Mouse (Mus musculus) heart, postnatal 10 days (tissue): ENCODE results near the gene Pigk. TPM values are rescaled to one million over a fixed set of nuclear protein-coding genes. Genes with fewer than 3 reads are reported as not detected.

Experiments
- DNase-seq, 2 experiments: peaks; one replicate each; pipeline ENCODE4 v3.0.0; 2021
- intact Hi-C: fragments of 180-260 bp; cut with DNase I; formaldehyde crosslinking; loops from one replicate; pipeline ENCODE4 v1.15.1; 2025
- total RNA-seq, 2 experiments: library from RNA; stranded (reverse); gene quantifications; 2 replicates each; pipeline ENCODE4 v1.2.3; 2021

The Pigk gene
- total RNA-seq, 2 experiments from 2014 or later, result 30.9 to 31.7 TPM

DNA sequence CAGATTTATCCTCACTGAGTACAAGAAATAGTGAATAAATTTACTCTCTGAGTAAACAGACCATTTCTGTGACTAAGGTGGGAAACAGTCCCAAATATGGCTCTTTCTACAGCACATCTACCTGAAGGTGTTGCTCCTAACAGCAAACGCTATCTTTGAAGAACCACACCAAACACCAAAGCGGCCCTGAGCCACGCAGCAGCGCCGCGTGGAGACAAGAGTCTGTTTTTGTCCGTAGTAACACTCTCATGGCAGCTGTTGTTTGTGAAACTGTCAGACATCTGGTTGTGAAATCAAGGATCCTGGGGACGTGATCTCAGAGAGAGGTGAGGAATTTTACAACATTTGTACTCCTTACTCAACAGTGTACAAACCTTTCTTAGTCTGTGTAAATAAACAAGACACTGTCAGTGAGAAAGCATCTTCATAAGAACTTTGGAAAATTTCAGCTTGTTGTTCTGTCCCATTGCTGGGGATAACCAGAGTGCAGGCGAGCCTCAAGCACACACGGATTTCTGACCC is 248.0 kb downstream of the Pigk start:
- DNase-seq, result no peak
- intact Hi-C loops, result no loop called here

DNA sequence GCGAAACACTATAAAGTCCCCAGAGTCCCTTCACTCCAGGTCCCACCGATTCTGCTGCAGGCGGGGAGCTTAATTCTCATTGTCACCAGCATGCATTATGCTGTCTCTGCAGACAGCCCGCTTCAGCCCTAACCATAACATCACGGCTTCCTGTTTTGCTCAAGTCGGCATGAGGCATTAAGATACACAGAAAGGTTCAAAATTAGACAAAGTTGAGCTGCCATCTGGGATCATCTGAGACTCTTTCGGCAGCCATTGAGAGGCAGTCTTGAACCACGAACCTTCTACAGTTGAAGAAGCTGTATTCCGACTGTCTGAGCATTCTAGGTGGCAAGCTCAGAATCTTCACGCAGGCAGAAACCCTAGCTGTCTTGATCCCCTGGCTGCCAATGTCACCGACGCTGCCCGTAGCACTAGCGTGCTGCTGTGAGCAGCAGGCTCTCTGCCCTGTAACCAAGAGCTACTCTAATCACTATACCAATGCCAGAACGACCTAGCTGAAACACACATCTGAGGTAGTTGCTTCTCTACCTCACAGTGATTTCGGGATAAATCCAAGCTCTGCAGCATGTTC is 256.0 kb downstream of the Pigk start:
- no peak for DNase-seq
- intact Hi-C loops, result no loop called here

DNA sequence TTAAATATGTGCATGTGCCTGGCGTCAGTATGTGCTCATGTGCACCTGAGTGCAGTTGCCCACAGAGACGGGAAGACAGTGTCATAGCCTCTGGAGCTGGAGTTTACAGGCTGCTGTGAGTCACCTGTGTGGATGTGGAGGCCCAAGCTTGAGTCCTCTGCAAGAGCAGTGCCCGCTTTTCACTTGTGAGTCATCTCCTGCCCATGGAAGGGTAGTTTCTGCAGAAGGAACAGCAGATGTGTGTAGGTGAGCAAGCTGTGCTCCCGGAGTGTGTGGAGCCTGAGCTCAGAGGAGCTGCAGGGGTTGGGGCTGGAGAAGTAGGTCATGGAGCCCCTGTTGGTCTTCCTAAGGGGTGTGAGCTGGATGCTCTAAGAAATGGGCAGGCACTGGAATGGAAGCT is 257.5 kb downstream of the Pigk start:
- intact Hi-C loops, result no loop called here
- no peak for DNase-seq

DNA sequence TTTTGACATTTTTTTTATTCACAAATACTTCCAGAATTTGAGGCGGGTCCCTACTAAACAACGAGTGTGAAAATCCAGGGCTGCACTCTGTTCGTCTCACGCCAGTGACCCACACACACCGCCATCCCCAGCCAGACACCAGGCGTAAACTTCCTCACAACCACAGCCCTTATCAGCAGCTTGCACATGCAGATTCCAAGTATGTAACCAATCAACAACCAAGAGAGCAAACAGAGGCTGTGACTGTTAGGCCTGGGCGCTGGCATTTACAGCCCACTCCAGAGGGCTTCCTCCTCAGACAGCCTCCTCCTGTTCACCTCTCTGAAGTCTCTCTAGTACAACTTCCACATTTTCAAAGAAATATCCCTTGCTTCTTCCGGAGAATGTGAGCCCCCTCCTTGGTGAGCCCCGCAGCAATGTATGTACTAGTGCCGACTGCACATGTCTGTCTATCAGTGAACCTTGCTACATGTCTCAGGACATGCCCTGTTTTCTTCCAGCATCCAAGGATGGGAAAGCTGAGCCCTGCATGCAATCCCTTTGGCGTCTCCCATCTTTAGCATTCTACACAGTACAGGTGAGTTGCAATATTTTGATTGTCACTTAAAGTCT is 265.7 kb downstream of the Pigk start:
- intact Hi-C loops, result no loop called here
- no peak for DNase-seq

DNA sequence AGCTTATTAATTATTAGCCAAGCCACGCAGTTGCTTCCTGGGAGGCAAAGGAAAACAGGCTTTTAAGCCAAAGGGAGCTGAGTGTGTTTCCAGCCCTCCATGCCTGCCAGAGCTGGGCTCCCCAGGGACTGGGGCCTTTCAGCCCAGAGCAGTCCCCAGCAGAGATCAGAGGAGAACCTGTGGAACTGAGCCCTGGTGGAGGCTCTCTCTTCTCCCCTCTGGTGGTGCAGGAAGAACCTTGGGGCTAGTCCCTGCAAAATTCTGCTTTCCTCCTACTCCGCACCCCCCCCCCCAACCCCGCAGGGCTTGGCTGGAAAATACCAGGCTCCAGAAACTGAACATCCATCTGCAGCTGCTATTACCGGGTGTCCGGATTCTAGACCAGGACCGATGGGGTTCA is 266.5 kb downstream of the Pigk start:
- DNase-seq, result no peak
- intact Hi-C loops, result no loop called here

DNA sequence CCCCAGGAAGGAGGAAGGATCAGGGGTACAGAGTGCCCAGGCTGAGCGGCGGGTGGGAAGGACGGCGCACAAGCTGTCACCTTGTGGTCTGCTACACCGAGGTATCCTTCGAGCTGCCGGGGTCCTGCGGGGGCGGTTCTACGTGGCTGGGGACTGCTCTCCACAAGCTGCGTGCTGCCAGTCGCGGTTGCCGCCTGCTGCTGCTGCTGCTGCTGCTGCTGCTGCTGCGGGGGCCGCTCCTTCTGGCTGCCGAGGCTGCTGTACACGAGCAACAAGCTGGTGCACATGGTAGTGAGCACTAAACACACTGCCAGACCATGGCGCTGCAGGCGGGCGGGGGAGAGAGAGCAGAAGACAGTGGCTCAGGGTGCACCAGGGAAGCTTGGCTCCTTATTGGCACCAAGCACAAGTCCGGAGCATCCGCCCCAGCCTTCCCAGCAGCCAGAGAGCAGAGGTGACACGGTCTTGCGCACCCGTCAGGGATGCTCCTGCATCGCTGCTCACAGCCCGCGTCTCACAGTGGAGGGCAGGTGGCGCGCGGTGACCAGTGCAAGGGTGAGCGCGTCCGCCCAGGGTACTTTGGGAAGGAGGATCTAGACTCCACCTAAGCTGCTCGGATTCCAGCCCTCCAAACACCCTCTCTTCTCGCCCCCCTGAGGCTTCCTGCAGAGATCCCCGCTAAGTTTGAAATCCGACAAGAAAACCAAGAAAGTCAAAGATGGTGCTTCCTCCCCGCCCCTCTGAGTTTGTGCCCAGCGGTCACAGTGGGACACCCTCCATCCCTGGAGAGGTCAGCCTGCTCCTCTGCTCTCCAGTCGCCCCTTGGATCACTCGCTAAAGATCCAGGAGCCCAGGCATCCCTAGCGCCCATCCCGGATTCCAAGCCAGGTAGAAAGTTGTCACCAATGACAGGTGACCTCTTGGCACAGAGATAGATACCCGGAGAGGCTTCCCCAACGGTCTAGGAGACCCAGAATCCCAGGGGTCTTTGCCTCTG is 267.4 kb downstream of the Pigk start:
- intact Hi-C loops, result no loop called here
- DNase-seq, result no peak

DNA sequence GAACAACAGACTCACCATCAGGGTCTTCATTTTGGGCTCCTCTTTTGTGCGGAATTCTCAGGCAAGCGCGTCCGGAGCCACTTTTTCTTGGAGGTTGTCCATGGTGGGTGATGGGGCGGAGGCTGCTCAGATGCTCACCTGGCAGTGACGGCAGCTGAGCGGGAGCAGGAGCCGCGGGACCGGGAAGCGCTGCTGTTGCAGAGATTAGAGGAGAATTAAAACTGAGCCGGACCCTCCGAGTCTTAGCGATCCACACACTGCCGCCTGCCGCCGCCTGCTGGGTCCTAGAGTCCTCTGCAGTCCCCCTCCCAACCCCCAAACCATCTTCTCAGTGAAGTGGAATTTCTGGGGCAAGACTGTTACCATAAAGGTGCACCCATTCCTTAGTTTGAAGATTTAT is 268.1 kb downstream of the Pigk start, which contains the start of gene St6galnac5:
St6galnac5 (minus strand) TSS at position 259 of the 400 bp plus-strand sequence.
- intact Hi-C loops, result no loop called here
- DNase-seq, result no peak

DNA sequence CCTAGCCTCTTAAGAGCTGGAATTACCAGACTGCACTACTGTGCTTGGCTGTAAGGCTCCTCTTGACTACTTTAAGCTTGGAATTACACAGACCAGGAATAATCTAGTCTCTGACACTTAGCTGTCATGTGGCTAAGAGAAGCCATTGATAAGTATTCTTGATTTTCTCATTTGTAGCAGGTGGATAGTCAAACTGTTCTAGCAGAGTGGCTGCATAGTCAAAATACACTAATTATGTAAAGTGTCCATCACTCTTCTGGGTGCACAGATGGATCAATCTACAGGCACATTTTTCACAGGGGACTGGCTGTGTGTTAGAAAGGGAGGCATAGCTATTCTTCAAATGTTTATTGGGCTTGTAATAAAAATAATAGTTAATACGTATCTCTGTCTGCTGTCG is 276.9 kb downstream of the Pigk start:
- no peak for DNase-seq
- intact Hi-C loops, result no loop called here

DNA sequence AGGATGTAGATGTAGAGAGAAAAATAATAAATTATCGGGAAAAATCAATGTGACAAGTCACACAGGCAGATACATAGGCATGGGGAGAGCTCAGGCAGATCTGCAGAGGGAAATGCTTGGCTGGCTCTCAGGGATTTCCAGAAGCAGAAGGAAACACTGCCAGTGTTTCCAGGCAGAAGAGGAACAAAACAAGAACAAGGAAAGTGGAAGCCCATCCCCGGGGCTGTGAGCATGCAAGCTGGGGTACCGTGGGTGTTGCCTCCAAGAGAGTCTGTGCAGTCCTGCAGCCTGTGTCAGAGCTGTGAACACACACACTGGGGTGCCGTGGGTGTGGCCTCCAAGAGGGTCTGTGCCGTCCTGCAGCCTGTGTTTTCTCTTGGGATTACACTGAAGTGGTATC is 279.7 kb downstream of the Pigk start:
- intact Hi-C loops, result no loop called here
- DNase-seq, result no peak

DNA sequence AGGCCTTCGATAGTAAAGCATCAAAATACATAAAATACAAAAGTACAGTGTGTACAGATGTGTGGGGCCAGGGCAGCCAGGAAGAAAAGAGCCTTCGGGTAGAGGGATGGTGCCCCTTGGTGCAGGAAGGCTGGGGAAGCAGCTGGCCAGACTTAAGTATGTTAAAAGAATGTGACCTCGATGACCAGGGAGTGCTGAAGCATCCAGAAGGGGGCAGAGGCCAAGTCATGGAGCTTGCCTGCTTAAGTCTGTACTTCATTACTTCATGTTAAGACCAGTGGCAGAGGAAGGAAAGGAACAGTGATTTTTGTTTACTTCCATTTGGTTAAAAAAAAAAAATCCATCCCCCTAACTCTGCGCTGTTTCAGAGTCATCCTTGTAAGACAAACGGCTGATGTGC is 284.2 kb downstream of the Pigk start:
- DNase-seq, result no peak
- intact Hi-C loops, result no loop called here

DNA sequence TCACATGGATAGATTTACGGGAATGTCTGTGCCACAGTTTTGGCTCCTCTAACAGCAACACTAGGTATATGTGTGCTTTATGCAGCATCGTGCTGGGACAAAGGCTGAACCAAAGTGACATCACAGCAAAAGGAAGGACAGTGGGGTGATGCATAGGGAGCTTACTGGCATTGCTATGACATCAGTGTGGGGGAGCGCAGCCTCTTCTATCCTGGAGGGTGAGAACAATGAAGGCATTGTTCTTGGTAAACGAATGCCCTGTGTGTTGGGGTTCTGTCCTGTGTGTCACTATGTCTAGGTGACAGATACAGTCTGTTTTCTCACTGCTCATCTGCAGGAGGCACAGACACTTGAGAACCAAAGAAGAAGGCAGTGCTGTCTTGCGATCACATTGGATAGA is 285.0 kb downstream of the Pigk start:
- DNase-seq, result no peak
- intact Hi-C loops, result no loop called here

DNA sequence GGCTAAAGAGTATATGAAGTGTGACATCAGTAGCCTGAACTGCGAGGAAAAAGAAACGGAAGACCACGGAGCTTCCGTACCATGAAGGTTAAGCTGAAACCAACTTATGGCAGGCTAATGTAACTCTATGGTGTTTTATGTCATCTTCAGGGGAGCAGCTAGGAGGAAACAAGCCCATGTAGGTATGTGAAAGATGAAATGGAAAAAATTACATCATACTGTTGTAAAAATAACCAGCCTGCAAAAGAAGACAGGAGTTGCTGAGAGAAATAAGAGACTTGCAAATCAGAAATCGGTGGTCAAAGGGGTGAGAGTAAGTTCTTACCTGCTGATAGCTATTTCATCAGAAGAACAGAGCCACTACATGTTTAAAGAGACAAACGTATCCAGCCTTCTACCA is 293.0 kb downstream of the Pigk start:
- intact Hi-C loops, result no loop called here
- no peak for DNase-seq

DNA sequence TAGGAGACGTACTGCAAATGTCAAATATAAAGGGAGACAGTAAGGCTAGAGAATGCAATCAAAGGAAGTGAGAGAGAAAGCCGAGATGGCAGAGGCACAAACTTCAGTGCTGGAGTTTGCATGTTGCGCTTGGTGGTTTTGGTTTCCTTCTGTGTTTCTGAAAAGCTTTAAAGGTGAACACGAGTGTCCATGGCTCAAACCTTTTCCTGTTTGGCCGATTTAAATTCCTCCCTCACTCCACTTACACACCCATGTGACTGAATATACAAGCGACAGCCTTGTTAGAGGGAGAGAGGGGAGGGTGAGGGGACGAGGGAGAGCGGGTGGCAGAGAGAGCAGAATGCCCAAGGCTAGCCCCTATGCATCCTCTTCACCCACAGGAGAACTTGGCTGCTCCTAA is 302.5 kb downstream of the Pigk start:
- intact Hi-C loops, result no loop called here
- DNase-seq, result no peak

DNA sequence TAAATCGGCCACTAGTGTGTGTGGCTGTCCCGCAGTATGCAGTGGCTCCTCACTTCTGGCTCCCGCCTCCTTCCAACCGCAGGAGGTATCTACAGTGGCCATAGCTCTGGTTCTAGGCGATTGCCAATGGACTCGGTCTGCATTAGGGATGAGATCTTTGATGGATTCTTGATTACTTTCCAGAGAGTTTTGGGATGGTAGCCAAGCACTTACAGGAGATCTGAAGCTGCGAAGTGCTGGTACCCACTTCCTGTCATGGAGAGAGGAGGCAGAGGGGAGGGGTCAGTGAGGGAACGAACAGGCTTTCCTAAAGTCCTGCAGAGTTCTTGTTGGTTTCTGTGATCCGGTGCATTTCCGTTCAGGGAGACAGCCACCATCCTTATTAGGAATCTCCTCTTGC is 304.2 kb downstream of the Pigk start:
- intact Hi-C loops, result no loop called here
- DNase-seq, result no peak

DNA sequence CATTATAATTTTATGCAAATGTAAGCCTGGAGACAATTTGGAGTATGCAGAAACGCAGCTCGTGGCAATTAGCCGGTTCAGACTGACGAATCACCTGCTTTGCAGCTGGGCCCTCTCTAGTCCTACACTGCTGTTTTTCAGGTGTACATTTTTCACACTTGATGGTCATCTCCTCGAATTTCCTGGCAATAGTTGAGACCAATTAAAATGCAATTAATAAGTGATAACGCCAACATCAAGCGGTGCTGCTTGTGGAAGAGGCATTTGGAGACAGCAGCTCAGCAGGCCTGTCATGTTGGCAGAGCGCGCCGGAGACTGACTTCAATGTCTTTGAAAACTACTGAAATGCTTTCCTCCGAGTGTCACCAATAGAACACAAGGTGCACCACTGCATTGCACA is 310.1 kb downstream of the Pigk start:
- no peak for DNase-seq
- intact Hi-C loops, result no loop called here

Other genes with a start within 250 kb of the Pigk start
- under 1 TPM in 1 of 2 experiments, not detected in 1; 0.60 TPM for gene Ak5, start 45.7 kb upstream of the Pigk start, total RNA-seq